Mouse (Mus musculus) forebrain, embryonic 12.5 days (tissue): ENCODE results near the gene Emc8. TPM values are rescaled to one million over a fixed set of nuclear protein-coding genes. Genes with fewer than 3 reads are reported as not detected.

Source experiments
- ATAC-seq: fragments of 200-750 bp; cut with Nextera tagmentation; 2 replicates; pipeline ENCODE4 v1.8.0; 2017; ENCODE audit warnings: moderate TSS enrichment; ENCODE audit not compliant: low FRiP score
- H3K27ac ChIP-seq: fragments of 300-500 bp; sonication (generic); 2 replicates; pipeline ENCODE4 v1.5.1; 2016; ENCODE audit warnings: mild to moderate bottlenecking
- H3K27me3 ChIP-seq: fragments of 300-500 bp; sonication (generic); 2 replicates; pipeline ENCODE4 v1.6.1; 2016; ENCODE audit warnings: mild to moderate bottlenecking
- H3K36me3 ChIP-seq: fragments of 300-500 bp; sonication (generic); replicated peaks from 2 replicates; pipeline ENCODE4 v1.6.1; 2016; ENCODE audit warnings: mild to moderate bottlenecking
- H3K4me1 ChIP-seq: fragments of 300-500 bp; sonication (generic); 2 replicates; pipeline ENCODE4 v1.6.1; 2016
- H3K4me2 ChIP-seq: fragments of 300-500 bp; sonication (generic); 2 replicates; pipeline ENCODE4 v1.6.1; 2016; ENCODE audit warnings: mild to moderate bottlenecking, moderate library complexity
- H3K4me3 ChIP-seq: fragments of 300-500 bp; sonication (generic); replicated peaks from 2 replicates; pipeline ENCODE4 v1.5.1; 2016; ENCODE audit warnings: mild to moderate bottlenecking
- H3K9ac ChIP-seq: fragments of 300-500 bp; sonication (generic); 2 replicates; pipeline ENCODE4 v1.6.1; 2016; ENCODE audit warnings: mild to moderate bottlenecking
- H3K9me3 ChIP-seq: fragments of 300-500 bp; sonication (generic); 2 replicates; pipeline ENCODE4 v1.6.1; 2016
- WGBS: fragments of 180-500 bp; shearing (Covaris S2); methylation state at CpG from one replicate; pipeline ENCODE4 v1.1.7; 2016; 5-methylcytosine and 5-hydroxymethylcytosine counted together
- polyA plus RNA-seq: library from polyadenylated mRNA; unstranded; fragments of >200 nt; fragmentation: Nextera tagmentation; extraction: Ambion mirVana; gene quantifications from 2 replicates; pipeline ENCODE4 v1.2.1, GENCODE M21; 2016

Emc8 gene
- polyA plus RNA-seq, 1 experiment from 2014 or later, result 234 TPM

GRCm38 (mm10) chr8:120630848-120631247 lies 37.5 kb downstream of the Emc8 start:
- no peak for ATAC-seq
- Histone ChIP-seq H3K27ac (no peak overlapping the region), H3K4me1 (peaks cover 19% of the 10 kb centered on the region), H3K4me3 (no peak overlapping the region), H3K9ac (no peak overlapping the region), H3K27me3 (peaks cover 47% of the 10 kb centered on the region), H3K9me3 (no peaks in the 10 kb centered on the region), H3K4me2 (no peak overlapping the region), H3K36me3 (no peaks in the 10 kb centered on the region)
- WGBS, result 63% methylated on average over 6 of the region's 6 CpGs

- ATAC-seq, result no peak
- 43% methylated on average over 5 of the region's 5 CpGs for WGBS
- no peak overlapping the region for H3K27ac ChIP-seq
- H3K4me1 ChIP-seq, result peaks cover 19% of the 10 kb centered on the region
- H3K9me3 ChIP-seq, result no peaks in the 10 kb centered on the region
- no peaks in the 10 kb centered on the region for H3K36me3 ChIP-seq
- no peak overlapping the region for H3K4me3 ChIP-seq
- no peak overlapping the region for H3K4me2 ChIP-seq
- no peak overlapping the region; the same call in 1 of the 2 replicates for H3K9ac ChIP-seq
- peaks cover 39% of the 10 kb centered on the region for H3K27me3 ChIP-seq
Observed at GRCm38 (mm10) chr8:120630031-120630430, 38.3 kb downstream of the Emc8 start.

- Histone ChIP-seq H3K36me3 (no peaks in the 10 kb centered on the region), H3K4me1 (no peaks in the 10 kb centered on the region), H3K9me3 (no peaks in the 10 kb centered on the region), H3K4me2 (no peak overlapping the region), H3K27ac (no peak overlapping the region), H3K27me3 (peaks cover 12% of the 10 kb centered on the region; the same call in 1 of the 2 replicates), H3K4me3 (no peak overlapping the region), H3K9ac (no peak overlapping the region)
- WGBS, result 81% methylated on average over 5 of the region's 5 CpGs
- no peak for ATAC-seq
Observed at GRCm38 (mm10) chr8:120627298-120627697, 41.1 kb downstream of the Emc8 start.

- H3K9me3 ChIP-seq, result no peaks in the 10 kb centered on the region
- H3K4me2 ChIP-seq, result no peak overlapping the region
- ATAC-seq, result no peak
- H3K4me3 ChIP-seq, result no peak overlapping the region
- H3K27ac ChIP-seq, result no peak overlapping the region
- no peak overlapping the region for H3K9ac ChIP-seq
- peaks cover 9% of the 10 kb centered on the region; the same call in 1 of the 2 replicates for H3K27me3 ChIP-seq
- peaks cover 6% of the 10 kb centered on the region for H3K4me1 ChIP-seq
- H3K36me3 ChIP-seq, result no peaks in the 10 kb centered on the region
- 59% methylated on average over 11 of the region's 11 CpGs for WGBS
Observed at GRCm38 (mm10) chr8:120626461-120626860, 41.9 kb downstream of the Emc8 start.

GRCm38 (mm10) chr8:120623608-120624007 lies 44.8 kb downstream of the Emc8 start:
- 8% methylated on average over 2 of the region's 2 CpGs for WGBS
- ATAC-seq, result no peak
- H3K4me1 ChIP-seq, result peaks cover 13% of the 10 kb centered on the region
- peaks cover 3% of the 10 kb centered on the region; the same call in 1 of the 2 replicates for H3K27me3 ChIP-seq
- no peaks in the 10 kb centered on the region for H3K9me3 ChIP-seq
- no peak overlapping the region for H3K27ac ChIP-seq
- no peak overlapping the region for H3K4me3 ChIP-seq
- H3K9ac ChIP-seq, result no peak overlapping the region
- no peak overlapping the region for H3K4me2 ChIP-seq
- H3K36me3 ChIP-seq, result no peaks in the 10 kb centered on the region

GRCm38 (mm10) chr8:120622161-120622560 lies 46.2 kb downstream of the Emc8 start:
- Histone ChIP-seq H3K9ac (no peak overlapping the region), H3K27me3 (peaks cover 3% of the 10 kb centered on the region; the same call in 1 of the 2 replicates)
- ATAC-seq, result no peak

GRCm38 (mm10) chr8:120620441-120620840 lies 47.9 kb downstream of the Emc8 start:
- no peaks in the 10 kb centered on the region for H3K9me3 ChIP-seq
- H3K4me3 ChIP-seq, result no peak overlapping the region
- no peak overlapping the region for H3K27ac ChIP-seq
- ATAC-seq, result no peak
- peaks cover 3% of the 10 kb centered on the region; the same call in 1 of the 2 replicates for H3K27me3 ChIP-seq
- no peak overlapping the region for H3K9ac ChIP-seq
- H3K36me3 ChIP-seq, result no peaks in the 10 kb centered on the region
- H3K4me2 ChIP-seq, result no peak overlapping the region
- WGBS, result 46% methylated on average over 7 of the region's 7 CpGs
- peaks cover 41% of the 10 kb centered on the region for H3K4me1 ChIP-seq

More at GRCm38 (mm10) chr8:120622161-120622560, 46.2 kb downstream of the Emc8 start:
- no peaks in the 10 kb centered on the region for H3K9me3 ChIP-seq
- no peaks in the 10 kb centered on the region for H3K36me3 ChIP-seq
- no peak overlapping the region for H3K4me3 ChIP-seq
- WGBS, result 72% methylated on average over 14 of the region's 14 CpGs
- peaks cover 25% of the 10 kb centered on the region for H3K4me1 ChIP-seq
- H3K4me2 ChIP-seq, result no peak overlapping the region
- 0 out of 2 replicates have a peak overlapping the region, but pooled peaks have one; percentile 9 for H3K27ac ChIP-seq

- no peak for ATAC-seq
- Histone ChIP-seq H3K27ac (no peak overlapping the region), H3K4me1 (peaks cover 41% of the 10 kb centered on the region), H3K4me3 (no peak overlapping the region), H3K27me3 (peaks cover 3% of the 10 kb centered on the region; the same call in 1 of the 2 replicates), H3K9ac (no peak overlapping the region), H3K36me3 (no peaks in the 10 kb centered on the region), H3K4me2 (no peak overlapping the region), H3K9me3 (no peaks in the 10 kb centered on the region)
- WGBS, result 70% methylated on average over 11 of the region's 11 CpGs
Observed at GRCm38 (mm10) chr8:120619235-120620180, 48.9 kb downstream of the Emc8 start.

GRCm38 (mm10) chr8:120618110-120618509 lies 50.3 kb downstream of the Emc8 start:
- WGBS, result 0% methylated on average over 6 of the region's 6 CpGs
- peak overlapping the region; percentile 61; the same call in 1 of the 2 replicates for H3K27ac ChIP-seq
- peaks cover 9% of the 10 kb centered on the region; the same call in 1 of the 2 replicates for H3K27me3 ChIP-seq
- peak; percentile 24; the same call in 1 of the 2 replicates for ATAC-seq
- H3K4me1 ChIP-seq, result peaks cover 41% of the 10 kb centered on the region
- H3K9ac ChIP-seq, result peak overlapping the region; percentile 36; the same call in 1 of the 2 replicates
- H3K9me3 ChIP-seq, result no peaks in the 10 kb centered on the region
- no peak overlapping the region for H3K4me3 ChIP-seq
- no peaks in the 10 kb centered on the region for H3K36me3 ChIP-seq
- peak overlapping the region; percentile 27 for H3K4me2 ChIP-seq

GRCm38 (mm10) chr8:120616663-120617626 lies 51.4 kb downstream of the Emc8 start:
- peaks cover 38% of the 10 kb centered on the region for H3K4me1 ChIP-seq
- peak; percentile 61 for ATAC-seq
- WGBS, result 18% methylated on average over 7 of the region's 8 CpGs
- H3K27ac ChIP-seq, result peak overlapping the region; percentile 78
- no peaks in the 10 kb centered on the region for H3K9me3 ChIP-seq
- H3K36me3 ChIP-seq, result no peaks in the 10 kb centered on the region
- H3K27me3 ChIP-seq, result peaks cover 9% of the 10 kb centered on the region; the same call in 1 of the 2 replicates
- H3K4me3 ChIP-seq, result no peak overlapping the region
- H3K9ac ChIP-seq, result peak overlapping the region; percentile 18
- no peak overlapping the region for H3K4me2 ChIP-seq

- Histone ChIP-seq H3K27ac (no peak overlapping the region), H3K4me3 (no peak overlapping the region), H3K36me3 (no peaks in the 10 kb centered on the region), H3K27me3 (peaks cover 17% of the 10 kb centered on the region; the same call in 1 of the 2 replicates), H3K9me3 (no peaks in the 10 kb centered on the region), H3K4me2 (no peak overlapping the region), H3K9ac (no peak overlapping the region), H3K4me1 (peaks cover 27% of the 10 kb centered on the region)
- ATAC-seq, result no peak
- WGBS, result 90% methylated on average over 3 of the region's 3 CpGs
Observed at GRCm38 (mm10) chr8:120614491-120614890, 53.9 kb downstream of the Emc8 start.
